ENCODE assay signal across 8 mouse cellular contexts in genomic region chr7:28373891-28374495, GRCm38 (mm10). TPM values are rescaled to one million over a fixed set of nuclear protein-coding genes. Genes with fewer than 3 reads are reported as not detected.
A peak's percentile ranks its signal among the peaks of the same experiment; 100 is the strongest.
DNase-seq lines count a peak whose midpoint lies in the region; ATAC-seq lines count a peak whose summit lies in the region.

No protein-coding gene starts in this region.

- no peak overlapping the region for H3K4me2 ChIP-seq in lung, embryonic 16.5 days (ENCODE audit: low read depth, low read length)
- no peak overlapping the region for H3K4me2 ChIP-seq in neural tube, embryonic 13.5 days

- H3K36me3 ChIP-seq in lung, embryonic 16.5 days (ENCODE audit: control insufficient read depth, insufficient read depth, low read length) = peaks cover 6% of the 10 kb centered on the region
- H3K36me3 ChIP-seq in neural tube, embryonic 13.5 days = peaks cover 8% of the 10 kb centered on the region; the same call in 1 of the 2 replicates

- no peaks in the 10 kb centered on the region for H3K9me3 ChIP-seq in lung, embryonic 16.5 days (ENCODE audit: control insufficient read depth, low read length)
- no peaks in the 10 kb centered on the region for H3K9me3 ChIP-seq in neural tube, embryonic 13.5 days

- H3K4me3 ChIP-seq in lung, embryonic 16.5 days (ENCODE audit: low read length) = no peak overlapping the region
- no peak overlapping the region for H3K4me3 ChIP-seq in neural tube, embryonic 13.5 days

- peaks cover 34% of the 10 kb centered on the region for H3K4me1 ChIP-seq in lung, embryonic 16.5 days (replicated peaks; ENCODE audit: control insufficient read depth, insufficient read depth, low read length)
- H3K4me1 ChIP-seq in neural tube, embryonic 13.5 days (replicated peaks) = peaks cover 72% of the 10 kb centered on the region

- peak overlapping the region; percentile 98 for H3K27ac ChIP-seq in lung, embryonic 16.5 days (ENCODE audit: low read length)
- peak overlapping the region; percentile 49; the same call in 1 of the 2 replicates for H3K27ac ChIP-seq in neural tube, embryonic 13.5 days (replicated peaks)

- WGBS in lung, embryonic 16.5 days = 74% methylated on average over 7 of the region's 7 CpGs
- 82% methylated on average over 7 of the region's 7 CpGs for WGBS in neural tube, embryonic 13.5 days

- H3K27me3 ChIP-seq in lung, embryonic 16.5 days (ENCODE audit: control insufficient read depth, insufficient read depth, low read depth, low read length) = no peaks in the 10 kb centered on the region
- no peaks in the 10 kb centered on the region for H3K27me3 ChIP-seq in neural tube, embryonic 13.5 days

- peak overlapping the region; percentile 15; the same call in 1 of the 2 replicates for H3K9ac ChIP-seq in lung, embryonic 16.5 days (ENCODE audit: low read length)
- no peak overlapping the region for H3K9ac ChIP-seq in neural tube, embryonic 13.5 days

- no peak for ATAC-seq in lung, embryonic 16.5 days (ENCODE audit: low read depth)
- ATAC-seq in neural tube, embryonic 13.5 days (ENCODE audit: low read depth) = no peak

- peak; percentile 95 for DNase-seq in heart, adult 11 months
- DNase-seq in heart, postnatal 4 days = no peak
- no peak for DNase-seq in lung, adult 18-20 months
- peak; percentile 75 for DNase-seq in induced T-regulatory cell, adult 2 months (ENCODE audit: low read depth)
- no peak for DNase-seq in layer of hippocampus, adult 11-12 months (ENCODE audit: low spot score)
- DNase-seq in cerebellum, postnatal 10 days = no peak

RNA-seq across cellular contexts. Expression of gene Plekhg2, which starts 1.6 kb away (rescaled TPM):
- total RNA-seq in heart, postnatal 4 days (2021) = 10 to 100 TPM; 42.1 to 42.9 TPM
- polyA plus RNA-seq in lung, embryonic 16.5 days (2015; fragmentation: Nextera tagmentation; extraction: Ambion mirVana) = 69.0 and 70.0 TPM in 2 replicates
- polyA plus RNA-seq in neural tube, embryonic 13.5 days (2015; fragmentation: Nextera tagmentation; extraction: Ambion mirVana) = 33.8 and 35.8 TPM in 2 replicates

RNA-seq across cellular contexts. Expression of gene Zfp36, which starts 6.1 kb away (rescaled TPM):
- total RNA-seq in heart, postnatal 4 days (2021) = 10 to 100 TPM; 12.7 to 12.9 TPM
- polyA plus RNA-seq in lung, embryonic 16.5 days (2015; fragmentation: Nextera tagmentation; extraction: Ambion mirVana) = 23.9 and 26.8 TPM in 2 replicates
- polyA plus RNA-seq in neural tube, embryonic 13.5 days (2015; fragmentation: Nextera tagmentation; extraction: Ambion mirVana) = 4.9 and 6.5 TPM in 2 replicates

RNA-seq across cellular contexts. Expression of gene Med29, which starts 18.5 kb away (rescaled TPM):
- total RNA-seq in heart, postnatal 4 days (2021) = 10 to 100 TPM; 22.9 to 24.5 TPM
- 46.8 and 50.2 TPM in 2 replicates for polyA plus RNA-seq in lung, embryonic 16.5 days (2015; fragmentation: Nextera tagmentation; extraction: Ambion mirVana)
- polyA plus RNA-seq in neural tube, embryonic 13.5 days (2015; fragmentation: Nextera tagmentation; extraction: Ambion mirVana) = 35.7 and 45.4 TPM in 2 replicates

RNA-seq across cellular contexts. Expression of gene Paf1, which starts 18.8 kb away (rescaled TPM):
- 10 to 100 TPM; 50.1 to 53.5 TPM for total RNA-seq in heart, postnatal 4 days (2021)
- 87.6 and 89.7 TPM in 2 replicates for polyA plus RNA-seq in lung, embryonic 16.5 days (2015; fragmentation: Nextera tagmentation; extraction: Ambion mirVana)
- polyA plus RNA-seq in neural tube, embryonic 13.5 days (2015; fragmentation: Nextera tagmentation; extraction: Ambion mirVana) = 99.8 and 103 TPM in 2 replicates

RNA-seq across cellular contexts. Expression of gene Rps16, which starts 23.5 kb away (rescaled TPM):
- 1,000 to 10,000 TPM in 1 of 2 experiments, 100 to 1,000 TPM in 1; 972 to 1,025 TPM for total RNA-seq in heart, postnatal 4 days (2021)
- polyA plus RNA-seq in lung, embryonic 16.5 days (2015; fragmentation: Nextera tagmentation; extraction: Ambion mirVana) = 981 and 1,007 TPM in 2 replicates
- polyA plus RNA-seq in neural tube, embryonic 13.5 days (2015; fragmentation: Nextera tagmentation; extraction: Ambion mirVana) = 533 and 537 TPM in 2 replicates

Comparison
In these comparisons a context has a peak if more than half of its experiments do, and no peak if none do; other contexts are left out.
1. DNase-seq: peak in heart, adult 11 months (single experiment) and induced T-regulatory cell, adult 2 months (single experiment); none in heart, postnatal 4 days (single experiment), lung, adult 18-20 months (0 of 2), layer of hippocampus, adult 11-12 months (single experiment) and cerebellum, postnatal 10 days (0 of 2).